ENCODE assay signal across 26 mouse cellular contexts in the genomic region with DNA sequence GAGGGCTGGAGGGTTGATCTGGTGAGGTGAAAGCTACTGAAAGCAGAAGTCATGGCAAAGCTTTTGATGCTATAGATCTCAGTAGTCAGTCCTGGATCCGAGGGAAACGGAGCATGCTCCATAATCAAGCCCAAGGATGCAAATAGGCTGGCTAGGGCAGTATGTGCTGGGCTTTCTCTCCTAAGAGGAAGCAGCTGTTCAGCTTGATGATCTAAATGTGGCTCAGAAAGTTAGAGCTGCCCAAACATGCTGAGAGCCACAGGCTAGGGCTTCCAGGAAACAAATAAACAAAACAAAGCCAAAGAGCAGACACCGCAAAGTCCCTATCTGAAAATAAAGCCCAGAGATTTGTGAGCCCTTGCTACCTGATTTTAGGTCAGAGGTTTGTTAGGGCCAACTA.
"Had no signal": no experiment of that assay in that cellular context is flagged by ENCODE, and none has a peak within 500 bp of the region (broad histone marks: within the 10 kb centered on the region; RNA-seq: fewer than 3 reads in every experiment).

No protein-coding gene starts in this region.

- H3K27me3 ChIP-seq: embryonic facial prominence, embryonic 12.5 days; embryonic facial prominence, embryonic 13.5 days; embryonic facial prominence, embryonic 15.5 days; forebrain, embryonic 13.5 days; forebrain, embryonic 15.5 days had no signal

- H3K36me3 ChIP-seq: embryonic facial prominence, embryonic 12.5 days; embryonic facial prominence, embryonic 15.5 days; forebrain, embryonic 10.5 days; forebrain, embryonic 15.5 days had no signal

- H3K4me1 ChIP-seq: embryonic facial prominence, embryonic 10.5 days; embryonic facial prominence, embryonic 12.5 days; embryonic facial prominence, embryonic 13.5 days; embryonic facial prominence, embryonic 15.5 days; forebrain, embryonic 10.5 days; forebrain, embryonic 13.5 days; forebrain, embryonic 15.5 days; heart, embryonic 10.5 days had no signal

- H3K27ac ChIP-seq: embryonic facial prominence, embryonic 10.5 days; embryonic facial prominence, embryonic 12.5 days; embryonic facial prominence, embryonic 13.5 days; embryonic facial prominence, embryonic 15.5 days; forebrain, embryonic 10.5 days; forebrain, embryonic 13.5 days; forebrain, embryonic 15.5 days; heart, adult 2 months; heart, embryonic 10.5 days had no signal

- H3K4me3 ChIP-seq: embryonic facial prominence, embryonic 10.5 days; embryonic facial prominence, embryonic 12.5 days; embryonic facial prominence, embryonic 13.5 days; embryonic facial prominence, embryonic 15.5 days; erythroblast, embryonic 14.5 days; forebrain, embryonic 10.5 days; forebrain, embryonic 13.5 days; forebrain, embryonic 15.5 days; heart, adult 2 months; heart, embryonic 10.5 days had no signal

- DNase-seq: cerebellum, adult 8-10 months; cerebellum, adult 9-10 months; cerebellum, adult 9-11 months; cerebellum, postnatal 10 days; cerebellum, postnatal 14 days; cerebellum, postnatal 25 days; cerebellum, postnatal 36 days; embryo, embryonic 11 days; forebrain, postnatal 0 days; gastrocnemius, postnatal 14 days; gastrocnemius, postnatal 25 days; gastrocnemius, postnatal 36 days; heart, adult 11 months; heart, adult 18-20 months; heart, adult 2 months had no signal

- H3K4me2 ChIP-seq: embryonic facial prominence, embryonic 12.5 days; embryonic facial prominence, embryonic 13.5 days; embryonic facial prominence, embryonic 15.5 days; forebrain, embryonic 13.5 days; forebrain, embryonic 15.5 days had no signal

- ATAC-seq: forebrain, embryonic 13.5 days; forebrain, embryonic 14.5 days; forebrain, embryonic 15.5 days; forebrain, embryonic 16.5 days; forebrain, postnatal 0 days had no signal

- H3K9ac ChIP-seq: embryonic facial prominence, embryonic 12.5 days; embryonic facial prominence, embryonic 13.5 days; embryonic facial prominence, embryonic 15.5 days; forebrain, embryonic 13.5 days; forebrain, embryonic 15.5 days; forebrain, postnatal 0 days had no signal

- H3K9me3 ChIP-seq: embryonic facial prominence, embryonic 10.5 days; embryonic facial prominence, embryonic 12.5 days; embryonic facial prominence, embryonic 13.5 days; embryonic facial prominence, embryonic 15.5 days; forebrain, embryonic 10.5 days; forebrain, embryonic 13.5 days; forebrain, embryonic 15.5 days; heart, embryonic 10.5 days had no signal
